Mouse (Mus musculus) cerebellum, postnatal 14 days (tissue): ENCODE measurements around the gene Rep15.

Source experiments
- DNase-seq, 2 experiments: peaks; one replicate each; pipeline ENCODE4 v3.0.0; 2021; ENCODE audit warnings: mixed read lengths in 2 of 2

Rep15 gene

GRCm38 (mm10) chr6:147030096-147030885 is 2.1 kb upstream of the Rep15 start:
- peak; percentile 70 to 72 for DNase-seq

GRCm38 (mm10) chr6:147042291-147043290 is 10.2 kb downstream of the Rep15 start, which contains the start of gene Mrps35:
Gene Mrps35 (plus strand): TSS chr6:147042764.
- peak; percentile 95 to 96 for DNase-seq

GRCm38 (mm10) chr6:147043633-147044032 is 11.2 kb downstream of the Rep15 start:
- no peak for DNase-seq

- DNase-seq: no peak
Measured at GRCm38 (mm10) chr6:147049239-147049805, 16.9 kb downstream of the Rep15 start.

- no peak for DNase-seq
Measured at GRCm38 (mm10) chr6:147051666-147052065, 19.3 kb downstream of the Rep15 start.

- DNase-seq: no peak
Measured at GRCm38 (mm10) chr6:147052440-147052839, 20.1 kb downstream of the Rep15 start.

- no peak for DNase-seq
Measured at GRCm38 (mm10) chr6:147053785-147054646, 21.6 kb downstream of the Rep15 start.

GRCm38 (mm10) chr6:147055374-147055977 is 23.1 kb downstream of the Rep15 start:
- no peak for DNase-seq

- DNase-seq: no peak
Measured at GRCm38 (mm10) chr6:147059326-147059725, 26.9 kb downstream of the Rep15 start.

GRCm38 (mm10) chr6:147061630-147062029 is 29.2 kb downstream of the Rep15 start:
- no peak for DNase-seq

GRCm38 (mm10) chr6:147062034-147062433 is 29.6 kb downstream of the Rep15 start:
- DNase-seq: no peak

- DNase-seq: no peak
Measured at GRCm38 (mm10) chr6:147062694-147063093, 30.3 kb downstream of the Rep15 start.

GRCm38 (mm10) chr6:147064226-147064943 is 32.0 kb downstream of the Rep15 start:
- no peak for DNase-seq

GRCm38 (mm10) chr6:147064944-147065261 is 32.5 kb downstream of the Rep15 start:
- DNase-seq: no peak

GRCm38 (mm10) chr6:147075808-147076387 is 43.5 kb downstream of the Rep15 start:
- no peak for DNase-seq

GRCm38 (mm10) chr6:147076878-147077277 is 44.5 kb downstream of the Rep15 start:
- DNase-seq: no peak

- no peak for DNase-seq
Measured at GRCm38 (mm10) chr6:147079919-147080318, 47.5 kb downstream of the Rep15 start.
